Mouse (Mus musculus): ENCODE measurements around the gene Grifin. TPM values are rescaled to one million over a fixed set of nuclear protein-coding genes. Genes with fewer than 3 reads are reported as not detected.

The Grifin gene
- polyA plus RNA-seq, 1 experiment from 2014 or later, result not detected

GRCm38 (mm10) chr5:140582995-140583731 is 18.3 kb upstream of the Grifin start:
- H3K36me3 ChIP-seq, result no peaks in the 10 kb centered on the region
- H3K4me1 ChIP-seq (replicated peaks), result peaks cover 38% of the 10 kb centered on the region
- H3K27me3 ChIP-seq, result no peaks in the 10 kb centered on the region
- H3K4me3 ChIP-seq, result no peak overlapping the region
- H3K27ac ChIP-seq (replicated peaks), result peak overlapping the region; percentile 42; the same call in 1 of the 2 replicates
- WGBS, result 20% methylated on average over 8 of the region's 8 CpGs
- no peaks in the 10 kb centered on the region for H3K9me3 ChIP-seq
- H3K4me2 ChIP-seq, result no peak overlapping the region
- ATAC-seq (ENCODE audit: low FRiP score, low read depth), result peak; percentile 23; the same call in 1 of the 2 replicates
- H3K9ac ChIP-seq, result no peak overlapping the region

- WGBS, result 19% methylated on average over 4 of the region's 5 CpGs
- H3K9me3 ChIP-seq, result no peaks in the 10 kb centered on the region
- no peak overlapping the region for H3K4me3 ChIP-seq
- H3K4me2 ChIP-seq, result no peak overlapping the region
- no peak overlapping the region for H3K9ac ChIP-seq
- H3K36me3 ChIP-seq, result no peaks in the 10 kb centered on the region
- H3K27me3 ChIP-seq, result no peaks in the 10 kb centered on the region
- H3K4me1 ChIP-seq (replicated peaks), result peaks cover 38% of the 10 kb centered on the region
- no peak for ATAC-seq (ENCODE audit: low FRiP score, low read depth)
- no peak overlapping the region for H3K27ac ChIP-seq (replicated peaks)
Observed at GRCm38 (mm10) chr5:140581569-140581968, 16.7 kb upstream of the Grifin start.

- H3K4me2 ChIP-seq, result no peak overlapping the region
- ATAC-seq (ENCODE audit: low FRiP score, low read depth), result peak; percentile 63; the same call in 1 of the 2 replicates
- 11% methylated on average over 6 of the region's 6 CpGs for WGBS
- H3K36me3 ChIP-seq, result no peaks in the 10 kb centered on the region
- H3K9me3 ChIP-seq, result no peaks in the 10 kb centered on the region
- no peaks in the 10 kb centered on the region for H3K27me3 ChIP-seq
- H3K9ac ChIP-seq, result no peak overlapping the region
- H3K4me3 ChIP-seq, result no peak overlapping the region
- H3K27ac ChIP-seq (replicated peaks), result no peak overlapping the region; the same call in 1 of the 2 replicates
- H3K4me1 ChIP-seq (replicated peaks), result peaks cover 38% of the 10 kb centered on the region
Observed at GRCm38 (mm10) chr5:140579771-140580170, 14.9 kb upstream of the Grifin start.

GRCm38 (mm10) chr5:140579221-140579620 is 14.3 kb upstream of the Grifin start:
- no peak overlapping the region for H3K9ac ChIP-seq
- no peak overlapping the region for H3K4me2 ChIP-seq
- H3K27me3 ChIP-seq, result no peaks in the 10 kb centered on the region
- WGBS, result 17% methylated on average over 9 of the region's 9 CpGs
- H3K4me3 ChIP-seq, result no peak overlapping the region
- no peaks in the 10 kb centered on the region for H3K36me3 ChIP-seq
- no peak for ATAC-seq (ENCODE audit: low FRiP score, low read depth)
- no peaks in the 10 kb centered on the region for H3K9me3 ChIP-seq
- peaks cover 37% of the 10 kb centered on the region for H3K4me1 ChIP-seq (replicated peaks)
- no peak overlapping the region for H3K27ac ChIP-seq (replicated peaks)

- Histone ChIP-seq H3K9ac (no peak overlapping the region), H3K27me3 (no peaks in the 10 kb centered on the region), H3K9me3 (no peaks in the 10 kb centered on the region), H3K27ac (replicated peaks) (no peak overlapping the region), H3K4me1 (replicated peaks) (peaks cover 13% of the 10 kb centered on the region), H3K4me3 (no peak overlapping the region), H3K36me3 (no peaks in the 10 kb centered on the region), H3K4me2 (no peak overlapping the region)
- no peak for ATAC-seq (ENCODE audit: low FRiP score, low read depth)
- WGBS, result 66% methylated on average over 5 of the region's 5 CpGs
Observed at GRCm38 (mm10) chr5:140575381-140575866, 10.6 kb upstream of the Grifin start.

- Histone ChIP-seq H3K4me1 (replicated peaks) (peaks cover 8% of the 10 kb centered on the region; the same call in 1 of the 2 replicates), H3K4me2 (no peak overlapping the region), H3K9ac (no peak overlapping the region), H3K9me3 (no peaks in the 10 kb centered on the region), H3K27ac (replicated peaks) (no peak overlapping the region), H3K27me3 (no peaks in the 10 kb centered on the region), H3K4me3 (no peak overlapping the region), H3K36me3 (no peaks in the 10 kb centered on the region)
- no peak for ATAC-seq (ENCODE audit: low FRiP score, low read depth)
- 79% methylated on average over 6 of the region's 6 CpGs for WGBS
Observed at GRCm38 (mm10) chr5:140572611-140573010, 7.7 kb upstream of the Grifin start.

- no peak for ATAC-seq (ENCODE audit: low FRiP score, low read depth)
- no peak overlapping the region for H3K27ac ChIP-seq (replicated peaks)
- H3K4me1 ChIP-seq (replicated peaks), result peaks cover 8% of the 10 kb centered on the region; the same call in 1 of the 2 replicates
- no peaks in the 10 kb centered on the region for H3K27me3 ChIP-seq
- no peak overlapping the region for H3K4me2 ChIP-seq
- 41% methylated on average over 10 of the region's 10 CpGs for WGBS
- H3K36me3 ChIP-seq, result no peaks in the 10 kb centered on the region
- no peak overlapping the region for H3K4me3 ChIP-seq
- H3K9ac ChIP-seq, result no peak overlapping the region
- no peaks in the 10 kb centered on the region for H3K9me3 ChIP-seq
Observed at GRCm38 (mm10) chr5:140571673-140572072, 6.8 kb upstream of the Grifin start.

- Histone ChIP-seq H3K9ac (no peak overlapping the region), H3K9me3 (no peaks in the 10 kb centered on the region), H3K36me3 (no peaks in the 10 kb centered on the region), H3K27me3 (no peaks in the 10 kb centered on the region), H3K27ac (replicated peaks) (no peak overlapping the region), H3K4me1 (replicated peaks) (peaks cover 8% of the 10 kb centered on the region; the same call in 1 of the 2 replicates), H3K4me2 (no peak overlapping the region), H3K4me3 (no peak overlapping the region)
- no peak for ATAC-seq (ENCODE audit: low FRiP score, low read depth)
- 50% methylated on average over 4 of the region's 4 CpGs for WGBS
Observed at GRCm38 (mm10) chr5:140571201-140571600, 6.3 kb upstream of the Grifin start.

- ATAC-seq (ENCODE audit: low FRiP score, low read depth), result no peak
- no peaks in the 10 kb centered on the region for H3K27me3 ChIP-seq
- WGBS, result 82% methylated on average over 13 of the region's 13 CpGs
- no peak overlapping the region for H3K27ac ChIP-seq (replicated peaks)
- peaks cover 16% of the 10 kb centered on the region for H3K4me1 ChIP-seq (replicated peaks)
- no peaks in the 10 kb centered on the region for H3K9me3 ChIP-seq
- no peak overlapping the region for H3K9ac ChIP-seq
- H3K4me3 ChIP-seq, result no peak overlapping the region
- no peaks in the 10 kb centered on the region for H3K36me3 ChIP-seq
- H3K4me2 ChIP-seq, result no peak overlapping the region
Observed at GRCm38 (mm10) chr5:140570223-140570870, 5.5 kb upstream of the Grifin start.

GRCm38 (mm10) chr5:140569032-140569595 is 4.2 kb upstream of the Grifin start:
- Histone ChIP-seq H3K36me3 (no peaks in the 10 kb centered on the region), H3K9me3 (no peaks in the 10 kb centered on the region), H3K4me2 (no peak overlapping the region), H3K9ac (no peak overlapping the region), H3K4me1 (replicated peaks) (peaks cover 17% of the 10 kb centered on the region), H3K27ac (replicated peaks) (no peak overlapping the region), H3K27me3 (no peaks in the 10 kb centered on the region), H3K4me3 (no peak overlapping the region)
- no peak for ATAC-seq (ENCODE audit: low FRiP score, low read depth)
- 82% methylated on average over 16 of the region's 16 CpGs for WGBS

GRCm38 (mm10) chr5:140568321-140568970 is 3.6 kb upstream of the Grifin start:
- H3K36me3 ChIP-seq, result no peaks in the 10 kb centered on the region
- H3K27me3 ChIP-seq, result no peaks in the 10 kb centered on the region
- 41% methylated on average over 10 of the region's 10 CpGs for whole genome bisulfite sequencing
- H3K4me1 ChIP-seq (replicated peaks), result peaks cover 17% of the 10 kb centered on the region
- H3K9ac ChIP-seq, result 0 out of 2 replicates have a peak overlapping the region, but pooled peaks have one; percentile 13
- H3K4me3 ChIP-seq, result no peak overlapping the region
- H3K27ac ChIP-seq (replicated peaks), result 0 out of 2 replicates have a peak overlapping the region, but pooled peaks have one; percentile 42
- H3K4me2 ChIP-seq, result no peak overlapping the region
- H3K9me3 ChIP-seq, result no peaks in the 10 kb centered on the region
- ATAC-seq (ENCODE audit: low FRiP score, low read depth), result 0 out of 2 replicates have a peak, but pooled peaks have one; percentile 17

Data from hindbrain, embryonic 15.5 days (tissue).